Mouse (Mus musculus): ENCODE measurements around the gene Gm20696. TPM values are rescaled to one million over a fixed set of nuclear protein-coding genes. Genes with fewer than 3 reads are reported as not detected.

The Gm20696 gene
- polyA plus RNA-seq, 1 experiment from 2014 or later, result 6.3 TPM

DNA sequence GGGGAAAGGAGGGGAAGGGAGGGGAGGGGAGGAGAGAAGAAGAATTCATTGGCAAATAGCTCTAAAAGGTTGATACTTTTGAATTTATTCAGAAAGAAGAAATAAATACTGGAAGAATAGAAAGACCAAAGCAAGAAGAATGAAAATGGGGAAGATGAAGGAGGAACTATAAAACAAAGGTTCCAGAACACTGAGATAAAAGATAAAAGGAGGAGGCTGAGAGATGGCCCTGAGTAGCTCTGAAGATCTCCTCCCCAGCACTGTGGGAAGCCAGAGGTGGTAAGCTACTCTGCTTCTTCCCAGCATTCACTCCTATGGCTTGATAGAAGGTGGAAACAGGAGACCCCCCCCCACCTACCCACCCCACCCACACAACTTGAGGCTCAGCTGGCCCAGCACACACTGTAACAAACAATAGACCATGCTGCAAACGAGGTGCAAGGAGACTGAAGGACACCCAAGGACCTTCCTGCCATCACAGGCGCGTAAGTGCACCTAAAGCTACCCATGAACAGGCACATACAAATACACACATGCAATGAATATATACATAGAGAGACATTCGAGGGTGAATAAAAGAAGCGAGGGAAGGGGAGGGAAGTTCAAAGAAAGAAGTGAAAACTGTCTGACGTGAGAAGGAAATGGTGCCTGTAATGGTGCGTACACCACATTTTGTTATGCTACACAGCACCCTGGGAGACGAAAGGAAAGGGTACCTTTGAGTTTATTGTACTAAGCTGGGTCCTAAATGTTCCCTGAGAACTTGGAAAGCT is 344.3 kb downstream of the Gm20696 start:
- 83% methylated on average over 8 of the region's 8 CpGs for WGBS

DNA sequence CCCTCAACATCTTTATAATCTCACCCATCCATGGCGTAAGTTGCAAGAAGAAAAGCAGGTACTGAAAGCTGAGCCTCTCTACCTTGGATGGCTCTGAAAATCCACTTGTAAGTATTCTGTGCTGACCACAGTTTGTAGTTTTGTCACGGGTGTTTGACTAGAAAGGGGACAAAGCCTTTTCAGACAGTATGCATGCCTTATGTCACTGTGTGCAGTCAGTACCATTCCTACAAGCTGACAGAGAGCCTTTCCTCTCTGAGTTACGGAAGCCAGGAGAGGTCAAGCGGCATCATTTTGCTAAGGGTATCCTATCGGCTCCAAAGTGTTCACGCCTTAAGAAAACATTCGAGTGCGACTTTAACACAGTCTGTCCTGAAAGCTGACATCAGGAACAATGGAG is 346.2 kb downstream of the Gm20696 start:
- Histone ChIP-seq H3K9ac (replicated peaks; ENCODE audit: low read depth, low read length) (no peak overlapping the region), H3K36me3 (ENCODE audit: control insufficient read depth, insufficient read depth) (no peaks in the 10 kb centered on the region), H3K4me1 (replicated peaks; ENCODE audit: control insufficient read depth, insufficient read depth, low read length) (peaks cover 6% of the 10 kb centered on the region; the same call in 1 of the 2 replicates), H3K9me3 (ENCODE audit: control insufficient read depth, low read length) (no peaks in the 10 kb centered on the region), H3K27ac (ENCODE audit: low read length) (no peak overlapping the region), H3K4me2 (ENCODE audit: low read length) (no peak overlapping the region), H3K4me3 (replicated peaks; ENCODE audit: low read length) (no peak overlapping the region), H3K27me3 (replicated peaks; ENCODE audit: control insufficient read depth, insufficient read depth, low read length) (no peaks in the 10 kb centered on the region)
- 87% methylated on average over 8 of the region's 8 CpGs for WGBS
- no peak for ATAC-seq

More for the DNA sequence above, 344.3 kb downstream of the Gm20696 start:
- Histone ChIP-seq H3K27me3 (replicated peaks; ENCODE audit: control insufficient read depth, insufficient read depth, low read length) (no peaks in the 10 kb centered on the region), H3K27ac (ENCODE audit: low read length) (no peak overlapping the region), H3K4me1 (replicated peaks; ENCODE audit: control insufficient read depth, insufficient read depth, low read length) (peaks cover 6% of the 10 kb centered on the region; the same call in 1 of the 2 replicates), H3K4me2 (ENCODE audit: low read length) (no peak overlapping the region), H3K9me3 (ENCODE audit: control insufficient read depth, low read length) (no peaks in the 10 kb centered on the region), H3K4me3 (replicated peaks; ENCODE audit: low read length) (no peak overlapping the region), H3K36me3 (ENCODE audit: control insufficient read depth, insufficient read depth) (no peaks in the 10 kb centered on the region), H3K9ac (replicated peaks; ENCODE audit: low read depth, low read length) (no peak overlapping the region)
- no peak for ATAC-seq

DNA sequence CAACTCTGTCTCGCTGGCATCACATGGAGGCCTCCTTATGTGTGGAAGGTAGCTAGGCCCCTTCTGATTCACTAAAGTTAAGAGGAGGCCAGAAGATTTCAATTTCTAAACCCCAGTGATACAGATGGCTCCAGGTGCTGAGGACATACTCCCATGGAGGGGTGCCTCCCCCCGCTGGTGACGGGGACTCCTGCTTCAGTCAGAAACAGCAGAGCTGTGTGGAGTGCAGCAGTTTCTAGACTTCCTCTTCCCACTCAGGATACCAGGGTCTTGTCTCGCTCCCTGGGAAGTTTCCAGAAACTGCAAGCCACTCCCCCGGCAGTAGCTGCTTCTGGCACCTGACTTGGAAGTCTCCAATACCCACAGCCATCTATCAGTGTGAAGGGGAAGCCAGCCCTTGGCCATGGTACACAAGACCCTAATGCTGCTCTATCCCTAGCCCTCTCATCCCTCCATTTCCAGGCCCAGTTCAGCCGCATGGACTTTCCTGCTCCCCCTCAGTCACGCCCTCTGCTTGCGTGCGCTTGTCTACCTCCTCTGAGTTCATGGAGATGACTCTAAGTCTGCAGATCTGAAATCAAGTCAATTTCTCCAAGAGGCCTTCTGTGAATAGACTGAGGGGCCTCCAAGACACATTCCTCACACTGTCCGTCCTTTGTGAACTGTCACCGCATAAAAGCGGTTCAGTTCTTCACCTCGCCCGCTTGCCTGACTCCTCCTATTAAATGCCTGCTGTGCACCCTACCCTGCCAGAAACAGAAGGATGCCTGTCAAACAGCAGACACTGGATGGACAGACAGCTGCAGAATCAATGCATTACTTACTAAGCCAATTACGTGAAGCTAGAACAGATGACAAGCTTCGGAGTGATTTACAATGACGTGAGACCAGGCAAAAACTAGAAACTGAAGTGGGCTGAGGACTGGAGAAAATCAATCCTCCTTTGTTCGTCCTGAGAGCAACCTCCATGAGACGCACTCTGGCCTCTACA is 346.9 kb downstream of the Gm20696 start:
- H3K36me3 ChIP-seq (ENCODE audit: control insufficient read depth, insufficient read depth), result no peaks in the 10 kb centered on the region
- no peaks in the 10 kb centered on the region for H3K27me3 ChIP-seq (replicated peaks; ENCODE audit: control insufficient read depth, insufficient read depth, low read length)
- H3K9ac ChIP-seq (replicated peaks; ENCODE audit: low read depth, low read length), result no peak overlapping the region
- peaks cover 6% of the 10 kb centered on the region; the same call in 1 of the 2 replicates for H3K4me1 ChIP-seq (replicated peaks; ENCODE audit: control insufficient read depth, insufficient read depth, low read length)
- ATAC-seq, result no peak
- H3K4me2 ChIP-seq (ENCODE audit: low read length), result no peak overlapping the region
- no peaks in the 10 kb centered on the region for H3K9me3 ChIP-seq (ENCODE audit: control insufficient read depth, low read length)
- H3K4me3 ChIP-seq (replicated peaks; ENCODE audit: low read length), result no peak overlapping the region
- WGBS, result 57% methylated on average over 19 of the region's 19 CpGs
- H3K27ac ChIP-seq (ENCODE audit: low read length), result no peak overlapping the region

DNA sequence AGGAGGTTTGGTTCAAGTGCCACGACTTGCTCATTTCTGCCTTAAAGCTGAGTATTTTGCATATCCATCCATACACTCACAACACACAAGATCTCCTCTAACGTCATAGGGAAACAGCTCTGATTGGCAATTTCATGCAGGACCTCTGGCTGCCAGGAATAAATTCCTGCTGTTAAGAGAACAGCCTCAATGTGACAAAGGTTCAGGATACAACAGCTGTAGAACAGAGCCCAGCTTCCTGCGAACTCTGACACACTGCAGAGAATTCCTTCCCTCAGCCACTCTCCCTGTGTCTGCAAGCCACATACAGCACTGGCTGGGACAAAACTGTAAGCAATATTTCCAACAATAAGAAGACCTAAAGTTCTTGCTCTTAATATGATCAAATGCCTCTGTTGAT is 351.9 kb downstream of the Gm20696 start:
- Histone ChIP-seq H3K9me3 (ENCODE audit: control insufficient read depth, low read length) (no peaks in the 10 kb centered on the region), H3K36me3 (ENCODE audit: control insufficient read depth, insufficient read depth) (no peaks in the 10 kb centered on the region), H3K27ac (ENCODE audit: low read length) (no peak overlapping the region), H3K4me3 (replicated peaks; ENCODE audit: low read length) (no peak overlapping the region), H3K9ac (replicated peaks; ENCODE audit: low read depth, low read length) (no peak overlapping the region), H3K27me3 (replicated peaks; ENCODE audit: control insufficient read depth, insufficient read depth, low read length) (no peaks in the 10 kb centered on the region), H3K4me1 (replicated peaks; ENCODE audit: control insufficient read depth, insufficient read depth, low read length) (peaks cover 9% of the 10 kb centered on the region), H3K4me2 (ENCODE audit: low read length) (no peak overlapping the region)
- no peak for ATAC-seq
- 69% methylated on average over 3 of the region's 3 CpGs for WGBS

DNA sequence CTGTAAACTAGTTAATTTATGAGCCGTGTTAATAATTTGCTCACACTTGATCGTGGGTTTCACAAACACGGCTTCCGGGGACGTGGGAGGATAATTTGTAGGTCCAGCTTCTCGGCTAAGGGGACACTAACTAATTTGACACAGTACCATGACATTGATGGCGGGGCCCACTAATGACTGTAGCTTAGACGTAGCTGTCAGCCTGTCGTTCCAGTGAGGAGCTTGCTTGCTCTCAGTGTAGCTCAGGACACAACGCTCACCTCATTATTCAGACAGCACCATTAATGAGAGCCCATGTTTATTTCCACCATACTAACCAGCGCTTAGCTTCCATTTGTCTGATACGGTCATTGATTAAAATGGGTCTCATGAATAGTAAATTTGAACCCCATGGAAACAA is 356.1 kb downstream of the Gm20696 start:
- 35% methylated on average over 12 of the region's 12 CpGs for WGBS
- no peaks in the 10 kb centered on the region for H3K27me3 ChIP-seq (replicated peaks; ENCODE audit: control insufficient read depth, insufficient read depth, low read length)
- no peak overlapping the region for H3K4me3 ChIP-seq (replicated peaks; ENCODE audit: low read length)
- H3K4me1 ChIP-seq (replicated peaks; ENCODE audit: control insufficient read depth, insufficient read depth, low read length), result peaks cover 9% of the 10 kb centered on the region
- H3K9ac ChIP-seq (replicated peaks; ENCODE audit: low read depth, low read length), result no peak overlapping the region
- no peaks in the 10 kb centered on the region for H3K36me3 ChIP-seq (ENCODE audit: control insufficient read depth, insufficient read depth)
- no peak overlapping the region for H3K27ac ChIP-seq (ENCODE audit: low read length)
- no peak for ATAC-seq
- H3K4me2 ChIP-seq (ENCODE audit: low read length), result no peak overlapping the region
- no peaks in the 10 kb centered on the region for H3K9me3 ChIP-seq (ENCODE audit: control insufficient read depth, low read length)

DNA sequence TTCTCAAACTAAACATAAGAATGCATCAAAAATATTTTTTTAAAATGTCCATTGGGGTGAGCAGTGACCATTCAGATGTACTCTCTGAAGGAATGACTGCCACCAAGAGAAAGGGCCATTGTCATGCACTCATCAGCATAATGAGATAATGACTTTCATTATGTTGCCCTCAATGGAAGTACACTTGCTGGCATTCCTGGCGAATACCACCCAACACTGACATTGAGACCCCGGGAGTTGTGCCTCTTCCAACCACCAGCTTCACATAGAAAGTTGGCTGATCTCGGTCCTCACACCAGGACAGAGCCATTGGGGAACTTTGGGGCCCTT is 356.5 kb downstream of the Gm20696 start:
- no peak for ATAC-seq
- no peak overlapping the region for H3K4me2 ChIP-seq (ENCODE audit: low read length)

DNA sequence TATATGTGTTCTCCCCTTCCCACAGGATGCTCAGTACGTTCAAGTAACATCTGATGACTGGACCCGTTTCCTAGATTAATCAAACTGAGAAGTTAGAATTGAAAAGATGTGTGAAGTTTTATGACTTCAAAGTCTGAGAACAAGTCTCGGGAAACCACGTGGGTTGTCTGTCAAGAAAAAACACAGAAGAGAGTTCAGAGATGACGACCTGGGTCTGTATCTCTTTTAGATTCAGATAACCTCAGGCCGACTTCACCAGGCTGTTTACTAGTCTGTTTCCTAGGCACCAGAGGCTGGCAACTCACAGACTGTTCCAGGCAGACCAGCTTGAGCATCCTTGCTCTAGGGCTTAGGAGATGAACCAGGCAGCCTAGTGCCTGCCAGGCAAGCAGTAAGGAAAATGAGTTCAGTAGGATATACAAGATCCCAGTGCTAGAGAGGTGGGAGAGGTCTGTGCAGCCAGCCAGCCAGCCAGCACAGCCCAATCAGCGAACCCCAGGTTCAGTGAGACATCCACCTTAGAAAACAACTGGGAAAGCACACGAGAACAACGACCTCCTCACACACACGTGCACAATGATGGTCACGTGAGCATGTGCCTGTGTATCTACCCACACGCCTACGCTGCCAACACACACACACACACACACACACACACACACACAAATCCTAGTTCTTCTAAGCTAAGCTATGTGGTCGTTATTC is 357.0 kb downstream of the Gm20696 start:
- Histone ChIP-seq H3K4me3 (replicated peaks; ENCODE audit: low read length) (no peak overlapping the region), H3K4me1 (replicated peaks; ENCODE audit: control insufficient read depth, insufficient read depth, low read length) (peaks cover 9% of the 10 kb centered on the region), H3K36me3 (ENCODE audit: control insufficient read depth, insufficient read depth) (no peaks in the 10 kb centered on the region), H3K27ac (ENCODE audit: low read length) (no peak overlapping the region), H3K27me3 (replicated peaks; ENCODE audit: control insufficient read depth, insufficient read depth, low read length) (no peaks in the 10 kb centered on the region), H3K9me3 (ENCODE audit: control insufficient read depth, low read length) (no peaks in the 10 kb centered on the region), H3K4me2 (ENCODE audit: low read length) (no peak overlapping the region), H3K9ac (replicated peaks; ENCODE audit: low read depth, low read length) (no peak overlapping the region)
- no peak for ATAC-seq
- WGBS, result 65% methylated on average over 14 of the region's 14 CpGs

More for the DNA sequence above, 356.5 kb downstream of the Gm20696 start:
- H3K27ac ChIP-seq (ENCODE audit: low read length), result no peak overlapping the region
- H3K36me3 ChIP-seq (ENCODE audit: control insufficient read depth, insufficient read depth), result no peaks in the 10 kb centered on the region
- no peaks in the 10 kb centered on the region for H3K27me3 ChIP-seq (replicated peaks; ENCODE audit: control insufficient read depth, insufficient read depth, low read length)
- H3K4me1 ChIP-seq (replicated peaks; ENCODE audit: control insufficient read depth, insufficient read depth, low read length), result peaks cover 9% of the 10 kb centered on the region
- no peak overlapping the region for H3K9ac ChIP-seq (replicated peaks; ENCODE audit: low read depth, low read length)
- H3K4me3 ChIP-seq (replicated peaks; ENCODE audit: low read length), result no peak overlapping the region
- WGBS, result 25% methylated on average over 3 of the region's 3 CpGs
- H3K9me3 ChIP-seq (ENCODE audit: control insufficient read depth, low read length), result no peaks in the 10 kb centered on the region

DNA sequence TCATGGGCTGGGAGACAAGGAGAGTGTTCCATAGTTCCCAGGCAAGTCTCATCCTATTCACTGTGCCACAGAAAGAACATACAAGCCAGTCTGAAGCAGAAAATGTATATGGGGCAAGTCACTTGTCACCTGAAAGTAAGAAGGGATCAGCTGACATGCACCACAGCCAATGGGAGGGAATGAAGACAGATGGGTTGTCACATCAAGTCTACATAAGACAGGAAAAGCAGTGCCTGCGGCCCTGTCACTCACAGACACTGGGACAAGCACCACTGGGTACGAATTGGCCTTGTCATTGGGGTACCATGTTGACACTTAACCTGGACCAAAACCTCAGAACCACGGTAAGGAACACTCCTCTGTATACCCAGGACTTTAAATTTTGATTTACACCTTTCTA is 360.8 kb downstream of the Gm20696 start:
- H3K4me1 ChIP-seq (replicated peaks; ENCODE audit: control insufficient read depth, insufficient read depth, low read length), result peaks cover 6% of the 10 kb centered on the region
- 95% methylated on average over 3 of the region's 3 CpGs for WGBS
- no peaks in the 10 kb centered on the region for H3K27me3 ChIP-seq (replicated peaks; ENCODE audit: control insufficient read depth, insufficient read depth, low read length)
- no peak for ATAC-seq
- no peak overlapping the region for H3K4me2 ChIP-seq (ENCODE audit: low read length)
- no peaks in the 10 kb centered on the region for H3K36me3 ChIP-seq (ENCODE audit: control insufficient read depth, insufficient read depth)
- H3K9ac ChIP-seq (replicated peaks; ENCODE audit: low read depth, low read length), result no peak overlapping the region
- H3K27ac ChIP-seq (ENCODE audit: low read length), result no peak overlapping the region
- no peaks in the 10 kb centered on the region for H3K9me3 ChIP-seq (ENCODE audit: control insufficient read depth, low read length)
- H3K4me3 ChIP-seq (replicated peaks; ENCODE audit: low read length), result no peak overlapping the region

DNA sequence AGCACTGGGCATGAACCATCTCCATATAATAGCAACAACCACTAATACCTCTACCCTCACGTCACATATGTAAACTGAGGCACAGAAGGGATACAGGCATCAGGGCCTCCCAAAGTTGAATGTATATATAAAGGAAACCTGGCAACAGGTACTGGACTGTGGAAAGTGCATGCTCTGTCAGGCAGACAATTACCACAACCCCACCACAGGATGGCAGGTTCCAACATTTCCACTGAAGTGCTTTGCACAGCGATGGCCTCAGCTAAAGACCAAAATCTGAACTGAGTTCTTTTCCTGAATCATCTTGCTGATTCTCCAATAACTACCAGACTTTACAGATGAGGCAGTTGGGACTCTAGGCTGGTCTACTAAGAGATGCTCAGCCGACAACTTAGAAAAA is 361.4 kb downstream of the Gm20696 start:
- WGBS, result 93% methylated on average over 3 of the region's 3 CpGs
- Histone ChIP-seq H3K4me3 (replicated peaks; ENCODE audit: low read length) (no peak overlapping the region), H3K4me1 (replicated peaks; ENCODE audit: control insufficient read depth, insufficient read depth, low read length) (peaks cover 1% of the 10 kb centered on the region), H3K36me3 (ENCODE audit: control insufficient read depth, insufficient read depth) (no peaks in the 10 kb centered on the region), H3K4me2 (ENCODE audit: low read length) (no peak overlapping the region), H3K9ac (replicated peaks; ENCODE audit: low read depth, low read length) (no peak overlapping the region), H3K9me3 (ENCODE audit: control insufficient read depth, low read length) (no peaks in the 10 kb centered on the region), H3K27me3 (replicated peaks; ENCODE audit: control insufficient read depth, insufficient read depth, low read length) (no peaks in the 10 kb centered on the region), H3K27ac (ENCODE audit: low read length) (no peak overlapping the region)
- no peak for ATAC-seq
